Mouse (Mus musculus) gastrocnemius, postnatal 4 days (tissue): ENCODE results near the gene Dnah14. TPM values are rescaled to one million over a fixed set of nuclear protein-coding genes. Genes with fewer than 3 reads are reported as not detected.
A peak's percentile ranks its signal among the peaks of the same experiment; 100 is the strongest.

Experiments used
- DNase-seq, 2 experiments: peaks; one replicate each; pipeline ENCODE4 v3.0.0; 2021 to 2022; ENCODE audit warnings: low spot score in 2 of 2, mixed read lengths in 2 of 2
- total RNA-seq, 2 experiments: library from RNA; stranded (reverse); gene quantifications; 2 replicates each; pipeline ENCODE4 v1.2.3; 2021

Gene Dnah14
- total RNA-seq, 2 experiments from 2014 or later: 1.2 to 1.3 TPM

GRCm38 (mm10) chr1:181850441-181850840 is 274.1 kb downstream of the Dnah14 start:
- DNase-seq: no peak

DNA sequence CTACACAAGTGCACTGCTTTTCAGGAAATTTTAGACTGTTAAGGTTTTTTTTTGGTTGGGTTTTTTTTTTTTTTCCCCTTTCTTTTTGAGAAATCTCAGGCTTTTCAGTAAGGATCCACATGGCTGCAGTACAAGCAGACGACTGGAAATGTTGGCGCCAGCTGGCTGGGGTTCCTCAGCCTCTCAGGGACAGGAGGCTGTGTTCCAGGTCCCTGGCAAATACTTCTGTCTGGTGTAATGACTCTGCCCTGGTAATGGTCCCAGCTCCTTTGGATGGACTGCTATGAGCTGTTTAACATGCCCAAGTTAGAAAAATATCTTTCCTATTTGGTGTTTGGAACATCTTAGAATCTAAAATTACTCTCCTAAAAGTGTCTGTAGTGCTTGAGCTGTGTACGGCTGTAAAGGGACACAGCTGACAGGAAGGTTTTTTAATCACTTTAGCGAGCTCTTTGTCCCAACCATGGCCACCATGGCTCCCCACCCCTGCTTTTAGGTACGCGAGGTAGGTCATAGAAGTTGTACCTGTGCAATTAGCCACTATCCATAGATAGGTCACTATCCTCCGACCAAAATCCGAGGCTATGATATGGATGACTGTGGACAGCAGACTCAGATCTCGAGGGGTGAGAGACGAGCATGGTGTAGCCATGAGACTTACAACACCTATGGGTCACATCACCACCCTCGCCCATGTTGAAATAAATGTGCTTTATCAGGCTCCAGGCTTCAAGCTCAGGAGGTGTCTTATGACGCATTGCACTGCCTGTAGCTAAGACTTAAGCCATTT is 275.4 kb downstream of the Dnah14 start:
- DNase-seq: peak; percentile 46 to 78

DNA sequence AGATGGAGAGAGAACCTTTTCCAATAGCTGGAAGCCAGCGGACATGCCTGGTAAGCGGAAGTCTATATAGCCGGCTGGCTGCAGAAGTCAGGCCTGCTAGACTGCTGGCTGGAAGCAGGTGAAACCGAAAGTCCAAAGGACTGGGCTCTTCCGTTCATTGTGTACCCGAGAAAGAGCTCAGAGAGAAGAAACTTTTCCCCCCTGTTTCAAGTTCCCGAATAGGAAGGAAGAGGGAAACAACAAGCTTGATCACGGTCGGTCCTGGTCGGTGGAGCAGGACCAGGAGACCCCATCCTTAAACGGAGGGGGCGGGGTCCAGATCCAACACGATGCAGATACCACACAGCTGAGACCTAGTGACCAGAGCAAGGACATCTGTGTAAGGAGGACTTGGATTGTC is 276.1 kb downstream of the Dnah14 start:
- DNase-seq: no peak

DNA sequence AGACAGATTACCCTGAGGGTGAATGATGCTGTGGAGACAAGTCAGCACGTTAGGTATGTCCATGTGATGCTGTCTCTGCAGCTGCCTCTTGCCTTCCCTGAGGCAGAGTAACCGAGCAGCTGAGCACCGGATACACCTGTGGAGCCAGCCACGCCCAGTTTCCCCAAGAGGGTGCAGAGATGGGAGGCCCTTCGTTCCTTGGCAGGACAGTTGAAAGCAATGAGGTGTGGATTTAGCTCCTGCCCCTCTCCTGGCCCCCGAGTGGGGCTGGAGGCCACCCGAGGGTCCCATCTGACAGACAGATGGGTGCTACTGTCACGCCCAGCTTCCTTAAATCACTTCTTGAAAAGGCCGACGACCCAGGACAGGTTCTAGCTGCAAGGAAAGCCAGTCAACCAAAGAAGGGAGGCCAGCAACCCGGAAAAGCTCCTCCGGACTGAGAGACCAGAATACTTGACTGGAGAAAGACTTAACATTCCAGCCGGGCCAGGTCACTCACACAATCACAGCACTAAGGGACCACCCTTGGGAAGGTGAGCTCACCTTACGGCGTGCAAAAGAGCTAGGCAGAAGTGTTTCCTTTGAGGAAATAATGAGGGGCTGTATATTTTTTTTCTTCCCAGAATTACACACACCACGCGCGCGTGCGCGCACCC is 276.9 kb downstream of the Dnah14 start:
- DNase-seq: no peak

- no peak for DNase-seq
These were observed 278.5 kb downstream of the Dnah14 start for GRCm38 (mm10) chr1:181854829-181855228.

GRCm38 (mm10) chr1:181856329-181856728 is 280.0 kb downstream of the Dnah14 start:
- DNase-seq: no peak

- DNase-seq: peak in 1 of 2 experiments; percentile 59
These were observed 284.3 kb downstream of the Dnah14 start for GRCm38 (mm10) chr1:181860659-181861058.

DNA sequence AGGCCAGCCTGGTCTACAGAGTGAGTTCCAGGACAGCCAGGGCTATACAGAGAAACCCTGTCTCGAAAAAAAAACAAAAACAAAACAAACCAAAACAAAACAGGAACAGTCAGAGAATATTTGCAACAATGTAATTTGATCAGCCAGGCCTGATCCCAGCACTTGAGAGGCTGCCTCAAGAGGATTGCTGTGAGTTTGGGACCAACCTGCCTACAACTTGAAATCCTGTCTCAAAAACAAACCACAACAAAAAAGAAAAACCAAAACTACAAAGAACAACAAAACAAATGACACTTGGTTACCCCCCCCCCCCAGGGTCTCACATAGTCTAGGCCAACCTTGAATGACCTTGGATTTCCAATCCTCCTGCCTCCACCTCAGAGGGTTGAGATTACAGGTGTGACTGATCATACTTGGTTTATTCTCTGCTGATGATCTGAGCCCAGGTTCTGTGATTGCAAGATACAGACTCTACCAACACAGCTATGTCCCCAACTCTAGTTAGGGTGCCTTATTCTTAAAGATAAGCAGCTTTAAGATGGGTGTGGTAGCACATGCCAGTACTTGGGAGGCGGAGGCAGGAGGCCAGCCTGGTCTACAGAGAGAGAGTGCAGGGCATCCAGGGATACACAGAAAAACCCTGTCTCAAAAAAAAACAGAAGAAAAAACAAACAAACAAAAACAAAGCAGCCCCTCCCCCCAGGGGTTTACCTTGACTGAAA is 285.0 kb downstream of the Dnah14 start:
- no peak for DNase-seq

- no peak for DNase-seq
These were observed 286.5 kb downstream of the Dnah14 start for GRCm38 (mm10) chr1:181862676-181863374.

DNA sequence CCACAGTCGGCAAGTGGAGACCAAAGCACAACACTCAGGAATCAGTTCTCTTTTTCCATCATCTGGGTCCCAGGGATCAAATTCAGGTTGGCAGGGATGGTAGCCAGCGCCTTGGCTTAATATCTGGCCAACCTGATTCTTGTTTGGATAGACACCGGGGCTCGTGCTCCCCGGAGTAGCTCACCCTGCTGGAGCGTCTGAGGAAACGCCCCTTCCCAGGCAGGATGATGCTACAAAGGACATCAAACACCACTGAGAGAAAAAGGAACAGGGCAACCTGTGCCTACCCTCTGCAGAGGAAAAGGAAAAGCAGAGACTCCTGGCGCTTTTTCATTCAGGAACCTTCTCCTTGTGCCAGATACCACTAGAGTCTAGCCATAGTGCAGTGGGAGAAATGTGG is 287.1 kb downstream of the Dnah14 start:
- no peak for DNase-seq

Other genes with a start within 250 kb of the Dnah14 start
- under 1 TPM in 1 of 2 experiments, not detected in 1; 0.17 TPM for gene Cnih3, start 223.9 kb upstream of the Dnah14 start, total RNA-seq
- not detected for gene Ccdc121, start 65.1 kb upstream of the Dnah14 start, total RNA-seq